Mouse (Mus musculus) C2C12 (cell line): Measurements from ENCODE around the gene Serpina3i.

Experiments used
- CTCF ChIP-seq: IDR thresholded peaks from one replicate; pipeline ENCODE4 v1.5.1; 2011; ENCODE audit not compliant: control insufficient read depth, insufficient read depth, insufficient read length
- MYOD1 ChIP-seq: IDR thresholded peaks from one replicate; pipeline ENCODE4 v1.6.1; 2011; ENCODE audit warnings: low read depth; ENCODE audit not compliant: control insufficient read depth, insufficient read length
- MYOG ChIP-seq: IDR thresholded peaks from one replicate; pipeline ENCODE4 v1.6.1; 2011; ENCODE audit not compliant: control insufficient read depth, insufficient read length; ENCODE audit errors: extremely low read depth
- USF1 ChIP-seq: IDR thresholded peaks from one replicate; pipeline ENCODE4 v1.6.1; 2011; ENCODE audit warnings: low read depth, mild to moderate bottlenecking, control low read depth, moderate library complexity

GRCm38 (mm10) chr12:104293963-104294362, 31.0 kb downstream of the Serpina3i start:
- TF ChIP-seq CTCF = no peak
- no peak for TF ChIP-seq MYOD1
- TF ChIP-seq MYOG = no peak
- TF ChIP-seq USF1 = no peak
